28 mouse cellular contexts compared by ENCODE assay signal in genomic region chr13:96555099-96555498, GRCm38 (mm10). TPM values are rescaled to one million over a fixed set of nuclear protein-coding genes. Genes with fewer than 3 reads are reported as not detected.
A peak's percentile ranks its signal among the peaks of the same experiment; 100 is the strongest.
DNase-seq lines count a peak whose midpoint lies in the region; ATAC-seq and TF ChIP-seq lines count a peak whose summit lies in the region.
"Had no signal": no experiment of that assay in that cellular context is flagged by ENCODE, and none has a peak within 500 bp of the region (broad histone marks: within the 10 kb centered on the region; RNA-seq: fewer than 3 reads in every experiment).

No protein-coding gene starts in this region.

- peak; percentile 98 for ATAC-seq in inflammation-experienced regulatory T-cells, adult 6 months
- no peak for ATAC-seq in liver, postnatal 0 days
- ATAC-seq: forebrain, embryonic 14.5 days; forebrain, postnatal 0 days; intestine, embryonic 16.5 days; Patski had no signal

- H3K9me3 ChIP-seq in liver, postnatal 0 days (ENCODE audit: low read length): no peaks in the 10 kb centered on the region
- H3K9me3 ChIP-seq: G1E; heart, embryonic 12.5 days; heart, embryonic 15.5 days; hindbrain, embryonic 15.5 days had no signal

- peaks cover 5% of the 10 kb centered on the region for H3K36me3 ChIP-seq in liver, postnatal 0 days (replicated peaks; ENCODE audit: insufficient read depth, low read length)
- H3K36me3 ChIP-seq: heart, embryonic 15.5 days; hindbrain, embryonic 15.5 days had no signal

- H3K4me1 ChIP-seq in liver, postnatal 0 days (ENCODE audit: insufficient read depth): no peaks in the 10 kb centered on the region
- H3K4me1 ChIP-seq: hindbrain, embryonic 15.5 days had no signal

- H3K27ac ChIP-seq in liver, postnatal 0 days (ENCODE audit: low read depth): no peak overlapping the region
- H3K27ac ChIP-seq: gastrocnemius, adult 2 months; heart, embryonic 15.5 days; hindbrain, embryonic 15.5 days had no signal

- H3K4me3 ChIP-seq in liver, postnatal 0 days (ENCODE audit: low read depth, low read length): no peak overlapping the region
- H3K4me3 ChIP-seq: gastrocnemius, adult 2 months; heart, embryonic 12.5 days; heart, embryonic 15.5 days; hindbrain, embryonic 15.5 days had no signal

- H3K27me3 ChIP-seq in liver, postnatal 0 days (ENCODE audit: insufficient read depth, low read length): no peaks in the 10 kb centered on the region
- H3K27me3 ChIP-seq: CH12.LX; heart, embryonic 12.5 days; heart, embryonic 15.5 days; hindbrain, embryonic 15.5 days; Patski had no signal

- no peak for TF ChIP-seq CTCF in liver, postnatal 0 days (IDR thresholded peaks at IDR 0.05; ENCODE audit: low read depth)

- no peak overlapping the region for H3K9ac ChIP-seq in liver, postnatal 0 days (replicated peaks)
- H3K9ac ChIP-seq: forebrain, postnatal 0 days; heart, embryonic 12.5 days; heart, embryonic 15.5 days; hindbrain, embryonic 15.5 days had no signal

- no peak for TF ChIP-seq EP300 in liver, postnatal 0 days (IDR thresholded peaks at IDR 0.05; ENCODE audit: low read depth)

- no peak overlapping the region for H3K4me2 ChIP-seq in liver, postnatal 0 days (ENCODE audit: low read depth, low read length)
- H3K4me2 ChIP-seq: heart, embryonic 12.5 days; heart, embryonic 15.5 days; hindbrain, embryonic 15.5 days had no signal

- DNase-seq in thymus, postnatal 0 days (ENCODE audit: low spot score): peak; percentile 11
- DNase-seq in thymus, adult 18-20 months: no peak
- DNase-seq in T-cell, adult 2 months (ENCODE audit: low spot score): peak; percentile 11
- peak; percentile 45 for DNase-seq in naive thymus-derived CD4-positive, alpha-beta T cell, adult 2 months (ENCODE audit: low read depth)
- no peak for DNase-seq in urinary bladder, postnatal 25 days (ENCODE audit: low spot score)
- DNase-seq in liver, postnatal 0 days: no peak
- DNase-seq in testis, postnatal 10 days (ENCODE audit: low spot score): no peak
- DNase-seq: adrenal gland, adult 8-10 months; adrenal gland, postnatal 25 days; B cell, adult 2 months; cerebellum, adult 18-20 months; cerebellum, adult 9-10 months; cerebellum, postnatal 14 days; forebrain, postnatal 0 days; gastrocnemius, adult 2 months; gastrocnemius, postnatal 14 days; heart, adult 11 months; heart, postnatal 10 days; heart, postnatal 36 days had no signal

- WGBS in liver, postnatal 0 days (ENCODE audit: insufficient replicate concordance): 85% methylated on average over 3 of the region's 3 CpGs

RNA-seq across cellular contexts. Expression of gene Col4a3bp, which starts 12.7 kb away (rescaled TPM):
- 7.6 and 9.0 TPM in 2 replicates for polyA plus RNA-seq in thymus, postnatal 0 days (2015; fragmentation: Nextera tagmentation; extraction: Ambion mirVana)
- polyA plus RNA-seq in inflammation-experienced regulatory T-cells, adult 6 months (2017; shearing (Covaris generic)): 10 to 100 TPM in 1 of 3 experiments, 1 to 10 TPM in 2; 5.5 to 12.1 (median 9.0) TPM
- polyA plus RNA-seq in liver, postnatal 0 days (2015; fragmentation: Nextera tagmentation; extraction: Ambion mirVana): 3.5 and 4.2 TPM in 2 replicates

RNA-seq across cellular contexts. Expression of gene Polk, which starts 12.7 kb away (rescaled TPM):
- 6.0 and 7.2 TPM in 2 replicates for polyA plus RNA-seq in thymus, postnatal 0 days (2015; fragmentation: Nextera tagmentation; extraction: Ambion mirVana)
- 10 to 100 TPM; 21.3 to 29.1 (median 21.8) TPM for polyA plus RNA-seq in inflammation-experienced regulatory T-cells, adult 6 months (2017; shearing (Covaris generic))
- polyA plus RNA-seq in liver, postnatal 0 days (2015; fragmentation: Nextera tagmentation; extraction: Ambion mirVana): 1.3 TPM in 2 replicates

Comparison
In these comparisons a context has a peak if more than half of its experiments do, and no peak if none do; other contexts are left out.
1. DNase-seq: peak in thymus, postnatal 0 days (single experiment), T-cell, adult 2 months (single experiment) and naive thymus-derived CD4-positive, alpha-beta T cell, adult 2 months (single experiment); none in thymus, adult 18-20 months (0 of 2), urinary bladder, postnatal 25 days (single experiment), liver, postnatal 0 days (single experiment) and testis, postnatal 10 days (single experiment).